Mouse (Mus musculus) spleen, postnatal 10 days (tissue): Measurements from ENCODE around the gene R3hdm2.
A peak's percentile ranks its signal among the peaks of the same experiment; 100 is the strongest.

Source experiments
- DNase-seq, 2 experiments: peaks; one replicate each; pipeline ENCODE4 v3.0.0; 2021 to 2022; ENCODE audit warnings: low spot score in 2 of 2

The R3hdm2 gene

GRCm38 (mm10) chr10:127380251-127380691 lies at the start of gene R3hdm2:
R3hdm2 (plus strand) TSS chr10:127380327.
- DNase-seq, result peak; percentile 77 to 92

- DNase-seq, result peak in 1 of 2 experiments; percentile 22
These were observed 47.8 kb upstream of the R3hdm2 start for GRCm38 (mm10) chr10:127332211-127332874.

GRCm38 (mm10) chr10:127333152-127333551 lies 47.0 kb upstream of the R3hdm2 start:
- peak in 1 of 2 experiments; percentile 39 for DNase-seq

GRCm38 (mm10) chr10:127335271-127335670 lies 44.9 kb upstream of the R3hdm2 start:
- DNase-seq, result no peak

GRCm38 (mm10) chr10:127336952-127337351 lies 43.2 kb upstream of the R3hdm2 start:
- DNase-seq, result no peak

GRCm38 (mm10) chr10:127337536-127338099 lies 42.5 kb upstream of the R3hdm2 start:
- DNase-seq, result peak in 1 of 2 experiments; percentile 9

- peak; percentile 73 to 87 for DNase-seq
These were observed 41.0 kb upstream of the R3hdm2 start for GRCm38 (mm10) chr10:127338930-127339682.

GRCm38 (mm10) chr10:127339683-127340576 lies 40.2 kb upstream of the R3hdm2 start:
- DNase-seq, result no peak

- no peak for DNase-seq
These were observed 39.4 kb upstream of the R3hdm2 start for GRCm38 (mm10) chr10:127340577-127341359.

- DNase-seq, result no peak
These were observed 38.8 kb upstream of the R3hdm2 start for GRCm38 (mm10) chr10:127341360-127341690.

GRCm38 (mm10) chr10:127341891-127342639 lies 38.1 kb upstream of the R3hdm2 start, which contains the start of gene Gli1:
Gli1 (minus strand) TSS chr10:127341974.
- peak; percentile 75 to 89 for DNase-seq

GRCm38 (mm10) chr10:127343029-127343428 lies 37.1 kb upstream of the R3hdm2 start:
- DNase-seq, result no peak

- no peak for DNase-seq
These were observed 34.0 kb upstream of the R3hdm2 start for GRCm38 (mm10) chr10:127346173-127346572.

- DNase-seq, result peak in 1 of 2 experiments; percentile 56
These were observed 31.2 kb upstream of the R3hdm2 start for GRCm38 (mm10) chr10:127348957-127349356.

- no peak for DNase-seq
These were observed 30.3 kb upstream of the R3hdm2 start for GRCm38 (mm10) chr10:127349810-127350209.

- peak in 1 of 2 experiments; percentile 76 for DNase-seq
These were observed 29.4 kb upstream of the R3hdm2 start for GRCm38 (mm10) chr10:127350594-127351284.

- DNase-seq, result no peak
These were observed 28.9 kb upstream of the R3hdm2 start for GRCm38 (mm10) chr10:127351285-127351595.

GRCm38 (mm10) chr10:127351719-127352118 lies 28.4 kb upstream of the R3hdm2 start:
- no peak for DNase-seq

GRCm38 (mm10) chr10:127352187-127352586 lies 27.9 kb upstream of the R3hdm2 start:
- no peak for DNase-seq

- no peak for DNase-seq
These were observed 27.4 kb upstream of the R3hdm2 start for GRCm38 (mm10) chr10:127352766-127353165.
